Mouse (Mus musculus) frontal cortex, postnatal 10 days (tissue): ENCODE results near the gene Gna12.
A peak's percentile ranks its signal among the peaks of the same experiment; 100 is the strongest.

Experiments used
- DNase-seq, 2 experiments: peaks; one replicate each; pipeline ENCODE4 v3.0.0; 2022; ENCODE audit warnings: low spot score in 2 of 2, mixed read lengths in 1 of 2

Gna12 gene

DNA sequence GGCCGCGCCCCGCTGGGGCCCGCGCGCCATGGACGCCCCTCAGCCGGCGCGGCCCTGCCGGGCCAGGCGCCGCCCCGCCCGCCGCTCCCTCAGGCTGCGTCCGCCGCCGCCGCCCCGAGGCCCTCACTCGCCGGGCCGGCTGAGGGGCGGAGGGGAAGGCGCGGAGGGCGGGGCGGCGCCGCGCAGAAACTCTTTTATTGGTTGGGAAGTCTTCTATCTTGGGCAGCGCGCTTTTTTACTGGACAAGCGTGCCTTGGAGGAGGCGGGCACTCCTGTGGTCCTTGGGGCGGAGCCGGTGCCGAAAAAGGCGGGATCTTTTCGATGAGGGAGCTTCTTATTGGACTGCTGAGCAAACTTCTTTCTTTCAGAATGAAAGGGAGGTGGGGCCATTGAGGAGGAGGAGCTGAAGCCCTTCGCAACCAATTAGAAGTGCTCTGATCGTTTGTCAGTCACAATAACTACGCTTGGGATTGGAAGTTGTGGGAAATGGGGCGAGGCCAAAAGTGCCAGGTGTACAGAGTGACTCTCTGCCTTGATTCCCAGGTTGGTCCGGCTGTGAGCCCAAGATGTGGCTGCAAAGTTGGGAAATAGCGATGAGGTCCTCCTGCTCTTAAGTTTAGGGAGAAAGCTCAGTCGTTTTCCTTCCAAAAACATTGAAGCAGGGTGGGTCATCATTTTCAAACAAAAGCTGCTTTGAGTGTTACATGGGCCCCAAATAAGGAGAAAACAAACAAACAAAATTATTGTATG is at the start of gene Gna12:
Gna12 (minus strand) TSS at position 118 of the 750 bp plus-strand sequence.
- peak; percentile 98 to 99 for DNase-seq

DNA sequence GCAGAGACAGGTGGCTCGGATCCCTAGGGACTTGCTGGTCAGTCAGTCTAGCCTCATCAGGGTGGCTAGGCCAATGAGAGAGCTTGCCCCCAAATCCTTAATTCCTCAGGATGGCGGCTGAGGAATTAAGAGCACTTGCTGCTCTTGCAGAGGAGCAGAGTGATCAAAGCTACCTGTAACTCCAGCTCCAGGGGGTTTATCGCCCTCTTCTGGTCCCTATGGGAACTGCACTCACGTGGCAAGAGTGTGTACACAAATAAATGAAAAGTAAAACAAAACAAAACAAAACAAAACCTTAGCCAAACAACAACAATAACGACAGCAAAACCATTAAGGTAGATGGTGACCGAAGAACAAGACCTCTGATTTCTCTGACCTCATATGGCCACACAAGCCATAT is 48.4 kb upstream of the Gna12 start:
- DNase-seq: no peak

DNA sequence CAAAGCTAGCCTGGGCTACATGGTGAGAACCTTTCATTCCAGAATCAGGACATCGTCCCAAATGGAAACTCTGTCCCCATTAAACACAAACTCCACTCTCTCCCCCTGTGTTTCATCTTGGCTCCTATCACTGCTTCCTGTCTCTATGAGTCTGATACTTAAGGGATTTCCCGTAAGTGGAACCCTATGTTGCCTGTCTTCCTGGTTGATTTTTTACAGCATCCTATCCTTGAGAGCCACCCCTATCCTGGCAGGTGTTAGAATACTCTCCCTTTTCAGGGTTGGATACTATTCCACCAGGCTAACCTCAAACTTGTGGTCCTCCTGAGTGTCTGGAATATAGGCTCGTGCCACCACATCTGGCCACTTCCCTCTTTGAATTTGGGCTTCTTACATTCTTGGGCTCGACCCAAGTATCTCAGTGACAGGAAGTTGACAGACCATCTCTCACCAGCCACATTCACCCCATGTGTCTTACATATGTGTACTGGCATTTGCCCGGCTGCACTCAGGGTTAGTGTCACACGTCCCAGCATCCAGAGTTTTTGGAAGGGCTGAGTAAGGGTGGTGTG is 43.6 kb upstream of the Gna12 start:
- DNase-seq: no peak

DNA sequence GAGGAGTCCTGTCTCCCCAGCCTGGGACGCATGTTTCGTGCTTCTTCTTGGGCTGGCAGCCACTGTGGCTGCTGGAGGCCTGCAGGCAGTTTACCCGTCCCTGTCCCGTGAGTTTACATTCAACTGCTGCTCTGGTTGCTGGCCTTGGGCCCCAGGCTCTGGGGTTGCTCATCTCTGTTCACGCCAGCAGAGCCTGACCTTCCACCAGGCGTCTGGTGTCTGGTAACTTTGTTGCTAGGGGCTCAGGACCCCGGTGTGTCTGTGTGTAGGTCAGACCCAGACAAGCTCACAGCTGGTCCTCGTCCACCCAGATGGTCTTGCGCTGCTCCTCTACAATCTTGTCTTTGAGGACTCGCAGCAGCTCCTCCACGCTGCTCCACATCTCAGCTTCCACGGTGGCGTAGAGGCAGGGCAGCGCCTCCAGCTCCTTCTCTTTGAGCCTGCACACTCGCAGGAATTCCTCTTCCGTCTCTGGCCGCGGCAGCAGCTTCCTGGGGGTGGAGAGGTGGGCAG is 42.9 kb upstream of the Gna12 start:
- DNase-seq: no peak

DNA sequence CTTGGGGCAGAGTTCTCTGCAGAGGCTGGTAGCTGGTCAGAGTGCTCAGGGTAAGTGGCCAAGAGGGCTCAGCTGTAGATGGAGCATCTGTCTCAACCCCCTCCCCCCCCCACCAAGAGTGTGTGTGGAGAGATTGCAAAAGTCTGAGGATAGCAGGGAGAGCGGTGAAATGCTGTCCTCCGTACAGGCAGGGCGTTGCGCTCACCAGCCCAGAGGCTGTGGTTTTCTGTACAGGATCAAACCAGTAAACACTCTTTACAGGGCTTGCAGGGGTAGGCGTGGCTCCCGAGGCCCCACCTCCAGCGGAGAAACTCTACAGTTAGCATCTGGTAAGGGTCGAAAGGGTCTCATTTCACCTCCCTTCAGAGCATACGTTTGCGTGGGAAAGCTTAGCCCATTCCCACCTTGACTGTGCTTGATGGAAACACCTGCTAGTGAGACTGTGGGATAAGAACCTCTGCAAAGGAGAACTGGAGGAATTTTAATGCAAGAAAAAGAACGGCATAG is 42.4 kb upstream of the Gna12 start:
- no peak for DNase-seq

DNA sequence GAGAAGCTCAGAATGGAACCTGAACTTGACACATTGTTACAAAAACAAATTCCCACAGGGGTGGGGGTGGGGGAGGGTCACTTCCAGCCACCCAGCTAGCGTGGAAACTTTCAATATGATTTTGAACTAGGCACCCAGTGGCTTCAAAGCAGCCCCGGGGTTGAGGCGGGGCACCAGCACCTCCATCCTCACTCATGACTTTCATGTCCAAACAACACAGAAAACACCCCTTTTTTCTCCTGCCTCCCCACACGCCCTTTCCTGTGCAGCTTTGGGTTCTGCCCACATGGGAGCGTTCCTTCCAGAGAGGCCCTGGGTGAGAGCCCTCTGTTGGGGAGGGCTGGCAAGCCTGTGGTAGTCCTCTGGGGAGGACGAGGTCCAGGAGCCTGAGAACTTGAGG is 41.0 kb upstream of the Gna12 start:
- DNase-seq: no peak

DNA sequence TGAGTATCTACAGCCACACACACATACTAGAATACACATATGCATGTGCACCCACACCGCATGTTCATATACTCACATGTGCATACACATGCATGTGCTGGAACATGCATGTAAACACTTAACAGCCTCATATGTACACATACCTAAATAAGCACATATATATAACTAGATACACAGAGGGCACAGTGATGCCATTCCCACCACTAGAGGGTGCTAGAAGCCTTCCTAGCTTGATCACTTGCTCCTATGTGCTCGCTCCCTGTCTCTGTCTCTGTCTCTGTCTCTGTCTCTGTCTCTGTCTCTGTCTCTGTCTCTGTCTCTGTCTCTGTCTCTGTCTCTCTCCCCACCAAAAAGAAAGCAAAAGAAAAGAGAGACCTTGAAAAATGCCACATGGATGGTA is 38.8 kb upstream of the Gna12 start:
- DNase-seq: peak in 1 of 2 experiments; percentile 44

DNA sequence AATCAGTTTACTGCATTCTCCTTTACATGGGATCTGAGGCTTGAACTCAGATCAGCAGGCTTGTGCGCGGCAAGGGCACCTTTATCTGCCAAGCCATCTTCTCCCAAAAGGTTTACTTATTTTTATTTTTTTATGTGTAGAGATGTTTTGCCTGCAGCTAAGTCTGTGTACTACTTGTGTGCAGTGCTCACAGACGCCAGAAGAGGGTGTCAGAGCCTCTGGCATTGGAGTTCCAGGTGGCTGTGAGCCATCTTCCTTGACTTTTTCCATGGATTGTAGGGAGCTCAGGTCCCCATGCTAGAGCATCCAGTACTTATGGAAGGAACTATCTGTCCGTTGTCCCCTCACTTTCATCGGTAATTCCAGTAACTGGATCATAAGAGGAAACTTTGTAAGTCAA is 29.5 kb upstream of the Gna12 start:
- DNase-seq: no peak

DNA sequence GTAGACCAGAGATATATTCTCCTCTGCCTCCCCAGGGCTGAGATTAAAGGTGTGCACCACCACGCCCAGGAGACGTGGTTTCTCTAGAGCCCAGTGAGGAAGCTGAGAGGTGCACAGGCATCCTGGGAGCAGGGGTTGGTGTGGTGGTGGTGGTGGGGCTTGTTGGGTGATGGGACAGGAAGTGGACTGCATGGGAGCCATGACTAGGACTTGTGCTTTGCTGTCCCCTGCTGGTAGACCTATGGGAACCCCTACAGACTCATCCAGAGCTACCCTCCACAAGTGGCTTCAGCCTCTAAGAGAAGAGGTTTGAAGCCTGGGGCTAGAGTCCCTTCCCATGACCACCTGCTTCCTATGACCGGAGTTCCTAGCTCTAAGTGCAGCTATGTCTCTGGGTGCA is 28.1 kb upstream of the Gna12 start:
- DNase-seq: no peak

DNA sequence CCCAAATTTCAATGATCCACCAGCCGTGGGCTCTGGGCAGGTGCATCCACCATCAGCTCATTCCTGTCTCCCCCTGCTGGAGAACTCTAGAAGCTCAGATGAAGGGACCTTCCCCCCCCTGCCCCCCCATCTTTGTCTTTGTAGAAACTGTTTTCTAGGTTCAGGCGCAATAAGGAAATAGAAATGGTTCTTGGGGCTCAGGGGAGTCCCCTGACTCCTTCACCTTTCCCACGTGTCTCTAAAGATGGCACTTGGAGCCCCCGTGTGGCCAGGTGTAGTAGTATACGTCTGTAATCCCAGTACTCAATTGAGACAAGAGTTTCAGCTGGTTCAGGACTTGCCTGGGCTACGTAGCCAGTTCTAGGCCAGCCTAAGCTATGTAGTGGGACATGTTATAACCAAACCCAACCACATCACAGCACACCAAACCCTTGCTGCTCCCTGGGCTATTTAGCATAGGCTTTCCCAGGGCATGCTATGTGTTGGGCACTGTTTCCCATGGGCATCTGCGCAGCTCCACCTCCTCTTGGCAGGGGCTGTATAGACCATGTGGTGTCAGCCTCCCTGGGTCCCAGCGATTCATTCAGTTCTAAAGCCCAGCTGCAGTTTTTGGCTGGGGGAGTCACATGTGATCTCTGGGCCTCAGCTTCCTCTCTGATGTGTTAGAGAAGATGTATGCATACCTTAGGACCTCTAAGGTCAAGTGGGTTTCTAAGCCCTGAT is 27.4 kb upstream of the Gna12 start:
- no peak for DNase-seq

DNA sequence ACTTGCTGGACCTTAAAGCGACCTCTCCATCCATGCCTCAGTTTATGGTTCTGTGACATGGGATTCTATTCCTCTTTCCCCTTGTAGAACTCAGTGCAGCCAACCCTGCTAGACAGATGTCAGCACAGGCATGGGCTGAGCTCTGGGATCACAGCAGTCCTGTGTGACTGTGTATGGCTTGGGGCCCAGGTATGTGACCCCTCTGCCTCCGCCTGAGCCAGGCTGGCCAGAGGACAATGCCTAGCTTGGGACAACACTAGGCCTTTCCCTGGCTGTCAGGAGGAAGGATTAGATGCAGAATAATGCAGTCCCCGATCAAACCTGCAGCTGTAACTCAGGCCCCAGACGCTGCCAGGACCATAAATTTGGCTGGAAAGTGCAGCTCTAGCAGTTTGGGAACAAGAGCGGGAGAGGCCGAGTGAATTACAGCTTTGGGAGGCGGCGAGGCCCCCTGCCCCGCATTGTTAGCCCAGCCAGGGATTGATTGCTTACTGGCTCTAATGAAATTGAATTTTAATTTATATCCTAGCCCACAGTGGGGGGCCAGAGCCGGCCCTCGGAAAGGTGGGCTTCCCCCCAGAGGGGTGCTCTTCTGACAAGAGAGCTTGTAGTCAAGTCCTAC is 25.8 kb upstream of the Gna12 start:
- DNase-seq: no peak

DNA sequence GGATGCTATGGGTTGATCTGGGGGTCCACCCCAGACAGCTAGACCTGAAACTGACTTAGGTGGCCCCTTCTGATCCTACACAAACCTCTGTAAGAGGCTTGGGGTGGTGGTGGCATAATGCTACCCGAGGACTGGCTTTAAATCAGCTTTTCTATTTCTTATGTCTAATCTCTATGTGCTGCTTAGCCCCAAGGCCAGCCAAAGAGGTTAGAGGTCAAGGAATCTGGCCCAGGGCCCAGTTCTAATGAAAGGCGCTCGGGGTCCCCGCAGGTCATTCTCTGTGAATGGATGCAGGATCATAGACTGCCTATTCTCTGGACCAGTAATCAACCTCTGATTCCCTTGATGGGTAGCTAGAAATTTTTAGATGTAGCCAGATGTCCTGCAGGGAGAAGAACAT is 24.5 kb upstream of the Gna12 start:
- no peak for DNase-seq

DNA sequence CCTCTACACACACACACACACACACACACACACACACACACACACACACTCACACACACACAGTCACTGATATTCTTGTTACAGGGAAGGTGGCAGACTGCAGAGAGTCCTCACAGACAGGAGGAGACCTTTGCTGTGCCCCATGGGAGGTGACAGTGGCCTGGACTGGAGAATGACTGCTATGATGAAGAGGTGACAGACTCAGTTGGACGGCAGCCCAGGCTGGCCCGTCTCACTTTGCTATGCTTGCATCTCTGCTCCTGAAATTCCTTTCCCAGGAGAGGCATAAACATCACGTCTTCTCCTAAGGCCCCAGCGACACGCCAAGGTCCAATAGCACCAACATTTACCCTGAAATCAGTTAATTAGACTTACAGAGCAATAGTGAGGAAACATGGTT is 23.5 kb upstream of the Gna12 start:
- no peak for DNase-seq

DNA sequence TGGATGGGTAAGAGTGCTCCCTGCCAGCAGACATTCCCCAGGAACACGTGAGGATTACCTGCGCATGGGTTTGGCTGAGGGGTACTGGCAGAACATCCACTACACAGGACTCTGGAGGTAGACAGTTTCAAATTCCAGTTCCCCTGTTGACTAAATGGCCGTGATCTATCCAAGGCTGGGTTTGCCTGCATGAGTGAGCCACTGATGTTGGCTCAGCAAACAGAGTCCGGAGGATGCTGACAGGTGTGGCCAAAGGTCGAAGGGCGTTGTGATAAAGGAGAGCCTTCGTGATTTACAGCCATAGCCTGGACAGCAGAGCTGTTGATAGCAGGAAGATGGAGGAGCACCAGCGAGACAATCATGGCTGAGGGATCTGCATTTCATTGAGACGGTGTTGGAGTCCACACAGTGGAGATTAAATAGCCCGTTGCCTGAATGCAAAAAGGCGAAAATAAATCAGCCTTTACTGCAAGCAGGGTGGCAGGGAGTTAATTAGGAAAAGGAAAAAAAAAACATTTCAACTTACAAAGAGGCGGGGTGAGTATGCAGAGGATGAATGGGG is 22.3 kb upstream of the Gna12 start:
- DNase-seq: no peak

DNA sequence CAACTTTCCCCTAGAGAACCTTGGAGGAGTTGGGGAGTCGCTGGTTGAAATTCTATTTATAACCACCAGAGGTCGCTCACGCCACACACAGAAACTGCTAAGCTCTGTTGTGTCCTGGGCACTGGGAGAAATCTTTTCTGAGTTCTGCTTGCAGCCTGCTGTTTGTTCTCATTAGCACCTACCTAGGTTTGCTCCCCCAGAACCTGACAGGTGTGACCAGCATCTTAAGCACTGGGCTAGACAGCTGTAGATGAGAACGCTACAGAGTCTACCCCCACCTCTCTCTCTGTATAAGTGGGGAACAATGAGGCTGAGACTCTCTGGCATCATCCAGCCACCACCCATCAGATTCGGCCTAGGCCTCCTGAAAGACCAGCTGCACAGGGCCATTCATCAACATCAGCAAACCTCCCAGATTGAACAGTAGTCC is 17.1 kb upstream of the Gna12 start:
- peak in 1 of 2 experiments; percentile 42 for DNase-seq

DNA sequence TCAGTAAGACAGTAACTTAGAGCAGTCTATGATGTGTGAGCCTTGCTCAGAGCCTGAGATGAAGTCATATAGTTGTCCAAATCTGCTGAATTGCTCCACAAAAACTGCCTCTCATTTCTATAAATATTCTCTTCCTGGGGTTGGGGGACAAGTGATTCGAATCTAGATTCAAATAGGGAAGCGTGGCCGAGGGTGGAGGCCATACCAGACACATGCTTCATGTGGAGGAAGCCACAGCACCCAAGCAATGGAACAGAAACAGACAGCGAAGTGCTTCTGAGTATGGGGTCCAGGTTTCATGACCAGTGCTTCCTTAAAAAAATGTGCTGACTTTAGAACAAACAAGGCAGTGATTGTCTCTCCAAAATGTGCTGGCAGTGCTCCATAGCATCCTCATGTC is 11.7 kb upstream of the Gna12 start:
- DNase-seq: no peak

DNA sequence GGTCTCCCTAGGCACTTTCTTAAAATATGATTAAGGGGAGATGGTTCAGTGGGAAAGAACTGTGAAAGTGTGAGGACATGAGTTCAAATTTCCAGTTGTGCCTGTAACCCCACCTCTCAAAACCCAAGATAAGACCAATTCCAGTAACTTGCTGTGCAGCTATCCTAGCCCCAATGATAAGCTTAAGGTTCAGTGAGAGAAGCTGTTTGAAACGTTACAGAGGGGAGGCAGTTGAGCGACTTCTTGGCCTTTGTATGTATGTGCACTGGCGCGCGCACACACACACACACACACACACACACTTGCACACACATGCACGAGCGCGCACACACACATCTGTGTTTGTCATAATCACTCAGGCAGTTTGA is 817 bp upstream of the Gna12 start:
- no peak for DNase-seq

DNA sequence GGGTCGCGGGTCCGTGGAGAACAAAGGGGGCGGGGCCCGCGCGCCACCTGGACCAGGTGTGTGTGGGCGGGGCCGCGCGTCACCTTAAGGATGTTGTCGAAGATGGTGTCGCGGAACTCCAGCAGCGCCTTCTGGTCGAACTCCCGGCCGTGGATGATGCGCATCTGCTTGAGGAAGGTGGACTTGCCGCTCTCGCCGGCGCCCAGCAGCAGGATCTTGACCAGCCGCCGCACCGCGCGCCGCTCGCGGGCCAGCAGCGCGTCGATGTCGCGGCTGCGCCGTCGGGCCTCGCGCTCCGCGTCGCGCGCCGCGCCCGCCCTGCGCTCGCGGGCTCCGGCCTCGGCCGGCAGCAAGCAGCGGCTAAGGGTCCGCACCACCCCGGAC is 328 bp downstream of the Gna12 start:
- peak; percentile 56 to 68 for DNase-seq

DNA sequence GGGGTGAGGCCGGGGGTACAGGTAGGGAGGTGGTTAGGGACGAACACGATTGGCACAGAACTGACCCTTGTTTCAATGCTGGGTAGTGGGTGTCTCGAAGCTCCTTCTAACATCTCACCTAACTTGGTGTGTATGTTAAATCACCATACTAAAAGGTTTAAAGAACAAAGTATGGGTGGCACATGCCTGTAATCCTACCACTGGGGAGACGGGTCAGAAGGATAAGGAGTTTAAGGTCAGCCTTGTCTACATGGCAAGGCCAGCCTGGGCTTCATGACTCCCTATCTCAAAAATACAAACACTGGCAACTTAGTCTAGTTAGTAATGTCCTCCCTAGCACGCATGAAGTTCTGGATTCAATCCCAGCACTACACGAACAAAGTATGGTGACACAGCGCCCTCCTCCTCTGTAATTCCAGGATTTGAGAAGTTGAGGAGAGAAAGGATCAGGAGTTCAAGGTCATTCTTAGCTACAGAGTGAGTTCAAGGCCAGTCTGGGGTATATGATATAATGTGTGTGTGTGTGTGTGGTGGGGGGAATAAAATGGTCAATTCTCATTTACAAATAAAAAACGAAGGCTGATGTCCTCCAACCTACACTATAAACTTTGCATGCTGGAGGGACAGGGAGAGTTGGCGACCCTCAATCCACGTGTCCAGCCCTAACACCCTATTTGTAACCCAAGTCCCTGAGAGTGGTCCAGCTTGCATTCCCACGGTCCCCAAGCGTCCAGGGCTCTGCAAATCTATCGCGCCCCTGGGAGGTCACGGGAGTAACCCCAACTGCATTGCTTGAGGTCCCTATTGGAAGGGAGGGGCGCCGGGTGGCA is 935 bp downstream of the Gna12 start:
- no peak for DNase-seq

DNA sequence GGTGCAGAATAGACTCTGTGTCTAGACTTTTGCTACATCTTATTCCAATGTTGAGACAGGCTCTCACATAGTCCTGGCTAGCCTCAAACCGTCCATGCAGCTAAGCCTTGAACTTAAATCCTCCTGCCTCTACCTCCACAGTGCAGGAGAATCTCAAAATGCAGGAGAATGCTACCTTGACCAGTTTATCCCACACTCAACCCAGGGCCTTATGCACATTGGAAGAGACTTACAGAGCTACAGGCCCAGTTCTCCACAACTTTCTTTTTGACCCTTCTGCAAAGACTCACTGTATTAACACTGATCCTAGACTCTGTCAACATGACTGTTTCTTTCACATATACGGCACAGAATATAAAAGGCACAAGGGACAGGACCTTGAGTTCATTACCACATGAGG is 1.9 kb downstream of the Gna12 start:
- no peak for DNase-seq

DNA sequence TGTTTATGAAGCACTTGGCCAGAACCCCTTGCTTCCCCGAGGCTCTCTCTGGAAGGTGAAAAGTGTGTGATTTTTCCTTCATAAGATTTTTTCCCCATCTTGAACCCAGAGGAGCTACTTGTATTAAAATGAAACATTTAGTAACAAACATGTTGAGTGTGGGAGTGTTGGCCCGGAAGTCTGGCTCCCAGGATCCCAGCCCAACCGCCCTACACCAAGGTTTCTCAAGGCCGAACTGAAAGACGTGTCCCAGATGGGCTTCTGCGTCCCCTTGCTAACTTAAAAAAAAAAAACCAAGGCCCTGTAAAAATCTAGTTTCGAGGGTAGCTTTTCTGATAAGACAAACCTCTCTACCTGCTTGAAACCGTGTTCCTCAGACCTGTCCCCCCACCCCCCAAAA is 2.3 kb downstream of the Gna12 start:
- DNase-seq: no peak
